Mouse (Mus musculus): ENCODE data around the gene Olfr653.

- TF ChIP-seq CTCF (IDR thresholded peaks at IDR 0.05; ENCODE audit: low read depth) (no peak), EP300 (IDR thresholded peaks at IDR 0.05; ENCODE audit: low read depth) (no peak)
Observed at GRCm38 (mm10) chr7:104560601-104561000, 16.5 kb upstream of the Olfr653 start, which contains the start of gene Olfr652.

Measured in heart, postnatal 0 days (tissue).